Mouse (Mus musculus): ENCODE results near the gene Rhpn2. TPM values are rescaled to one million over a fixed set of nuclear protein-coding genes. Genes with fewer than 3 reads are reported as not detected.

Gene Rhpn2
- polyA plus RNA-seq, 2 experiments from 2014 or later = 0.28 to 0.39 TPM

DNA sequence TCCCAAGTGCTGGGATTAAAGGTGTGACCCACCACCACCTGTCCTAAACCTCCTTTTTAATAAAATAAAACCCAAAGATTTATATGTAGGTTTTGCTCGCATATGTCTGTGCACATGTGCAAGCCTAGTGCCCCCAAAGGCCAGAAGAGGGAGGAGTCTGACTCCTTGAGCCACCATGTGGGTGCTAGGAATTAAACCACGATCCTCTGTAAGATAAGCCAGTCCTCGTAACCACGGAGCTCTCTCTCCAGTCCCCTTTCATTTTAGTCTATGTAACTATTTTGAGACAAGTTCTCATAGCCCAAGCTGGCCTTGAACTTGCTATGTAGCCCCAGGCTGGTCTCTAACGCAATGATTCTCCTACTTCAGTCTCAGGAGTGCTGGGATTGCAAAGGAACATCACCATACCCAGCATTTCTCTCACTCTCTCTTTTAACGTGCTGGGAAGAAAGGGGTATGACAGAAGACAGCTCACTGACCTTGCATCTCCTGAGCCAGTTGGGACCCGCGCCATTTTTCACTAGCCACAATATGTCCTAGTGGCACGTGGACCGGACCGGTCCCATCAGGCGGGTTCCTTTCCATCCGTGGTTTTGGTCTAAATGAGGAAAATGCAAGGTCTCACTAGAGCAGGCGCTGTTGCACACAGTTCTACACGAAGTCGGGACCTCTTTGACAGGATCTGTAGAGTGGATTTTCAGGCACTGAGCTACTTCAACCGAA lies 61.9 kb downstream of the Rhpn2 start:
- peak; percentile 3 for ATAC-seq

- ATAC-seq = peak; percentile 98
These were observed 62.7 kb downstream of the Rhpn2 start, which contains the start of the genes Faap24 and Cep89 for GRCm38 (mm10) chr7:35396542-35397168. Faap24 (minus strand) TSS chr7:35396836. Cep89 (plus strand) TSS chr7:35397035.

DNA sequence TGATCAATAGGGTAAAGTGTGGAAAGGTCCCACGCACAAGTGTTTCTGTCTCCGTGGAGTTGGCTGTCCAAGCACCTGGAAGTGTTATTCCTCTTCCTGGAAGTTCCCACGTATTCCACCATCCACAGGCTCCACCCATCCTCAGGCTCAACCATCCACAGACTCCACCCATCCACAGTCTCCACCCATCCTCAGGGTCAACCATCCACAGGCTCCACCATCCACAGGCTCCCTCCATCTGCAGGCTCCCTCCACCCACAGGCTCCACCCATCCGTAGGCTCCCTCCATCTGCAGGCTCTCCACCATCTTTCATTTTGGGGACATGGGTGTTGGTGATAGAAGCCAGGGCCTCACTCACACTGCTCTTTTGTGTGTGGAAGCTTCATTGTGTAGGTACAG lies 67.2 kb downstream of the Rhpn2 start:
- no peak for ATAC-seq

DNA sequence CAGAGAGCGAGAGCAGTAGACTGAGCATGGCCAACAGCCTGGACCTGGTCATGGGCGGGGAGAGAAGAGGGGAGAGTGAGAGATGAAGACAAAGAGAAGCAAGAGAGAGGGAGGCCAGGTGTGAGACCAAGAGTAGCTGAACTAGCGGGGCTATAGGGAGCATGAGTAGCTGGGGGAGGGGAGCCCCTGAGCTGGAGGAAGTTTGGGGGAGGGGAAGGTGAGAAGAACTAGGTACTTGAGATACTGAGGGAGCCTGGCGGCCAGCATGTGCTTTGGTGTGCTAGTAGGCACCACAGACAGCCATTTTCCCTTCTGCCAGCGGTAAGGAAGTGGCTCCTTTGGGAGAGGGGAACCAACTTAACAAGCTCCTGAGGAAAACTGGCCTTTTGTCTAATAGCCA lies 81.3 kb downstream of the Rhpn2 start:
- ATAC-seq = no peak

- ATAC-seq = no peak
These were observed 82.1 kb downstream of the Rhpn2 start for GRCm38 (mm10) chr7:35415801-35416653.

DNA sequence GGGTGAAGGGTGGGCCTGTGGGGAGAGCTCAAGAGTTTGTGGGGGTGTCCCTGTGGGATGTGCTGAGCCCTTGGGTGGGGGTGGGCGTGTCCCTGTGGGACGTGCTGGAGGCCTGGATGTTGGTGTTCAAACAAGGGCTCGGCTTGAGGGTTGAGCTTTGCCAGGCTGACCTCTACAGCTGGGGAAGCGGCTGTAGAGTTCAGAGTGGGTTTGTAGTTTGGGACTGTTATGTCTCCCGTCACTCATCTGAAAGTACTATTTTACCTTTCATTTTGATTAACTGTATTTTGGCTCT lies 82.6 kb downstream of the Rhpn2 start:
- no peak for ATAC-seq

GRCm38 (mm10) chr7:35423071-35423470 lies 89.1 kb downstream of the Rhpn2 start:
- no peak for ATAC-seq

DNA sequence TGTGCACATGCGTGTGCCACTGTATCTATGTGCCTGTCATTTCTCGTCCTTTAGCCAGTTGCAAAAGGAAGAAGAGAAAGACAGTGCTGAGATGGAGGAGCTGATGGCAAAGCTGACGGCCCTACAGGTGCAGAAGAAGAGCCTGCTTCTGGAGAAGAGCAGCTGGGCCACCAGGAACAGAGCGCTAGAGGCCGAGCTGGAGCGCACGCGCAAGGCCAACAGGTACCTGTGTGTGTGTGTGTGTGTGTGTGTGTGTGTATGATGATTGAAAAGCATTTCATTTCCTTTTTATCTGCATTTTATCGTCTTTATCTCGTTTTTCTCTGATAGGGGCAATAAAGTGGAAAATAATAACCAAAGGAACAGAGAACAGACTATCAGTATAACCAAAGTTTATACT lies 94.2 kb downstream of the Rhpn2 start:
- ATAC-seq = no peak

GRCm38 (mm10) chr7:35435266-35435665 lies 101.3 kb downstream of the Rhpn2 start:
- no peak for ATAC-seq

Other genes starting within 250 kb of the Rhpn2 start
- 1 to 10 TPM in 1 of 2 experiments, under 1 TPM in 1; 0.47 to 1.1 TPM for gene Cebpa, start 214.9 kb upstream of the Rhpn2 start, polyA plus RNA-seq (2017; shearing (Covaris generic))
- gene Slc7a10, start 147.8 kb upstream of the Rhpn2 start, polyA plus RNA-seq (2017; shearing (Covaris generic)) = 1 to 10 TPM; 6.7 to 7.4 TPM
- 1 to 10 TPM in 1 of 2 experiments, under 1 TPM in 1; 0.51 to 1.8 TPM for gene Lrp3, start 118.7 kb upstream of the Rhpn2 start, polyA plus RNA-seq (2017; shearing (Covaris generic))
- gene Gpatch1, start 15.7 kb upstream of the Rhpn2 start, polyA plus RNA-seq (2017; shearing (Covaris generic)) = 10 to 100 TPM; 22.4 to 28.6 TPM
- 10 to 100 TPM; 34.0 to 40.4 TPM for gene Faap24, start 62.7 kb downstream of the Rhpn2 start, polyA plus RNA-seq (2017; shearing (Covaris generic))
- gene Cep89, start 62.9 kb downstream of the Rhpn2 start, polyA plus RNA-seq (2017; shearing (Covaris generic)) = 10 to 100 TPM; 14.2 to 23.5 TPM
- not detected for gene Slc7a9, start 114.6 kb downstream of the Rhpn2 start, polyA plus RNA-seq (2017; shearing (Covaris generic))
- gene Tdrd12, start 203.6 kb downstream of the Rhpn2 start, polyA plus RNA-seq (2017; shearing (Covaris generic)) = not detected
- gene Nudt19, start 222.1 kb downstream of the Rhpn2 start, polyA plus RNA-seq (2017; shearing (Covaris generic)) = 10 to 100 TPM; 42.0 to 46.8 TPM